Mouse (Mus musculus) embryonic facial prominence, embryonic 14.5 days (tissue): Measurements from ENCODE around the gene Slc5a4b. TPM values are rescaled to one million over a fixed set of nuclear protein-coding genes. Genes with fewer than 3 reads are reported as not detected.

Experiments
- ATAC-seq: fragments of 200-750 bp; cut with Nextera tagmentation; 2 replicates; pipeline ENCODE4 v1.8.0; 2017; ENCODE audit warnings: low read depth, moderate number of reproducible peaks, moderate TSS enrichment
- DNase-seq: peaks from one replicate; pipeline ENCODE4 v3.0.0-alpha.2; 2015; ENCODE audit warnings: low spot score
- H3K27ac ChIP-seq: fragments of 300-500 bp; sonication (generic); replicated peaks from 2 replicates; pipeline ENCODE4 v1.5.1; 2014; ENCODE audit warnings: low read depth, mild to moderate bottlenecking, low read length, moderate library complexity
- H3K27me3 ChIP-seq: fragments of 300-500 bp; sonication (generic); replicated peaks from 2 replicates; pipeline ENCODE4 v1.6.1; 2014; ENCODE audit warnings: low read length; ENCODE audit not compliant: control insufficient read depth, insufficient read depth
- H3K36me3 ChIP-seq: fragments of 300-500 bp; sonication (generic); 2 replicates; pipeline ENCODE4 v1.6.1; 2014; ENCODE audit warnings: low read length, mixed read lengths; ENCODE audit not compliant: control insufficient read depth, insufficient read depth
- H3K4me1 ChIP-seq: fragments of 300-500 bp; sonication (generic); 2 replicates; pipeline ENCODE4 v1.6.1; 2014; ENCODE audit warnings: antibody characterized with exemption, low read length; ENCODE audit not compliant: control insufficient read depth, insufficient read depth
- H3K4me2 ChIP-seq: fragments of 300-500 bp; sonication (generic); 2 replicates; pipeline ENCODE4 v1.6.1; 2014; ENCODE audit warnings: low read depth, mild to moderate bottlenecking, low read length, moderate library complexity, mixed read lengths
- H3K4me3 ChIP-seq: fragments of 300-500 bp; sonication (generic); 2 replicates; pipeline ENCODE4 v1.5.1; 2014; ENCODE audit warnings: low read depth, mild to moderate bottlenecking, low read length
- H3K9ac ChIP-seq: fragments of 300-500 bp; sonication (generic); 2 replicates; pipeline ENCODE4 v1.6.1; 2014; ENCODE audit warnings: low read depth, mild to moderate bottlenecking, low read length, moderate library complexity, mixed read lengths
- H3K9me3 ChIP-seq: fragments of 300-500 bp; sonication (generic); 2 replicates; pipeline ENCODE4 v1.6.1; 2016; ENCODE audit warnings: low read length; ENCODE audit not compliant: control insufficient read depth
- WGBS: fragments of 180-500 bp; shearing (Covaris S2); extraction: QIAGEN DNeasy Blood & Tissue Kit; methylation state at CpG from one replicate; pipeline ENCODE4 v1.1.7; 2014; 5-methylcytosine and 5-hydroxymethylcytosine counted together
- polyA plus RNA-seq: library from polyadenylated mRNA; unstranded; fragments of >200 nt; fragmentation: Nextera tagmentation; extraction: Ambion mirVana; gene quantifications from 2 replicates; pipeline ENCODE4 v1.2.1, GENCODE M21; 2014

The Slc5a4b gene
- polyA plus RNA-seq: not detected in 2 replicates

DNA sequence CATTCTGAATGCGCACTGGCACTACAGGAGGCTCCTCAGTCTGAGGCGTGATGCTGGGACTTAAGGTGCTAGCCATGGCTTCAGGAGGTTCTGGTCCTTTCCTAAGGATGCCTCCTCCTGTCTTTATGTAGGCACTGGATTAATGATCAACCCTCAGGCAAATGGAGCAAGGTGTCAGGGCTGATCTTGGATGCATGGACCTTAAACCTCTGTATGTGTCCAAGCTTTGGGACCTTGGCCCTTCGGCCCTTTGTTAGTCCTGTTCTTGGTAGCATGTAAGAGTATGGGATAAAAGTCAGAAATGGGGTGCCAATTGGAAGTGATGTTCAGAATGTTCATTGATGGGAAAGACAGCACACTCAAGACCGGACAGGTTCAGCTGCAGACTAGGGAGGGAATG is at the start of gene Slc5a4b:
Gene Slc5a4b (minus strand): TSS at position 101 of the 400 bp plus-strand sequence.
- no peak for DNase-seq
- H3K4me3 ChIP-seq: no peak within 1 kb of the TSS
- no peaks in the 10 kb centered on the region for H3K4me1 ChIP-seq
- H3K27me3 ChIP-seq: no peaks in the 10 kb centered on the region
- H3K9me3 ChIP-seq: no peaks in the 10 kb centered on the region
- H3K36me3 ChIP-seq: no peaks in the 10 kb centered on the region
- no peak within 1 kb of the TSS for H3K27ac ChIP-seq
- ATAC-seq: no peak
- no peak within 1 kb of the TSS for H3K9ac ChIP-seq
- no peak within 1 kb of the TSS for H3K4me2 ChIP-seq
- 88% methylated on average over 4 of the region's 4 CpGs for WGBS

DNA sequence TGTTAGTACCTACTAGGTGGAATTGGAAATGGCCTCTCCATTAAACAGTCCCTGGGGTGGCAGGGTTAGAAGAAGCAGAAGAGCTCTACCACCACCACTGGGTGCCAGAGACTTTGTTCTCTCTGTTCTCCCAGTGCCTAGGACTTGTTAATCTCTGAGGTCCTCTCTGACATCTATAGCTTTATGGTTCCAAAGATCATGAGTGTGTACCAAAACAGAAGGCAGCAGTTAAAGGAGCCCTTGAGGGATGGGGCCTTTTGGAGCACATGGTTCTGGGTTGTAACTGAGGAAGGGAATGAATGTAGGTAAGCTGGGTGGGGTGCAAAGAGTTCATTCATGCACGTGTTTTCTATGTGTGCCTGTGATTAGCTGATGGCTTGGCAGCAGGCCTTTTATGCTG is 47.2 kb upstream of the Slc5a4b start:
- DNase-seq (no peak), ATAC-seq (no peak)
- H3K4me3 ChIP-seq: no peak overlapping the region
- no peak overlapping the region for H3K4me2 ChIP-seq
- no peaks in the 10 kb centered on the region for H3K36me3 ChIP-seq
- H3K27ac ChIP-seq: no peak overlapping the region
- no peaks in the 10 kb centered on the region for H3K27me3 ChIP-seq
- no peak overlapping the region for H3K9ac ChIP-seq
- H3K4me1 ChIP-seq: no peaks in the 10 kb centered on the region
- WGBS: 64% methylated on average over 1 of the region's 1 CpGs
- no peaks in the 10 kb centered on the region for H3K9me3 ChIP-seq

DNA sequence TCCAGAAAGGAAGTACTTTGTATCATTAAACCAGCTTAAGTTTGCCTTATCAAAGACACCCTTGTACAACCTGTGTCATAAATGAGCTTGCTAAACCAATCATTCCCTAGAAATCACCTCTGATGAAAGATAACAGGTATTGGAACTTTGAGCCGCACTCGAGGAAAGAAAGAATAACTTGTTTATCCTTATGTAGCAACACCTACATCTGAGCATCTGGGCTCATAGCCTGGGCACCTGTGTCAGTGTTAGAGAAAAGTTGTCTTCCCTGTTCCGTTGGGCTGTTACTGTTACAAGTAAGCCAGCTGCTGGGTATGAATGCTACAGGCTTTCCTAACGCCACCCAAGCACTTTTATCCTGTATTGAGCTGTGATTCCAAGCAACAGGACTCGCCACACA is 46.8 kb upstream of the Slc5a4b start:
- no peak overlapping the region for H3K4me3 ChIP-seq
- H3K36me3 ChIP-seq: no peaks in the 10 kb centered on the region
- no peaks in the 10 kb centered on the region for H3K4me1 ChIP-seq
- no peaks in the 10 kb centered on the region for H3K27me3 ChIP-seq
- H3K9me3 ChIP-seq: no peaks in the 10 kb centered on the region
- 75% methylated on average over 5 of the region's 5 CpGs for WGBS
- H3K4me2 ChIP-seq: no peak overlapping the region
- ATAC-seq (no peak), DNase-seq (no peak)
- no peak overlapping the region for H3K9ac ChIP-seq
- no peak overlapping the region for H3K27ac ChIP-seq

DNA sequence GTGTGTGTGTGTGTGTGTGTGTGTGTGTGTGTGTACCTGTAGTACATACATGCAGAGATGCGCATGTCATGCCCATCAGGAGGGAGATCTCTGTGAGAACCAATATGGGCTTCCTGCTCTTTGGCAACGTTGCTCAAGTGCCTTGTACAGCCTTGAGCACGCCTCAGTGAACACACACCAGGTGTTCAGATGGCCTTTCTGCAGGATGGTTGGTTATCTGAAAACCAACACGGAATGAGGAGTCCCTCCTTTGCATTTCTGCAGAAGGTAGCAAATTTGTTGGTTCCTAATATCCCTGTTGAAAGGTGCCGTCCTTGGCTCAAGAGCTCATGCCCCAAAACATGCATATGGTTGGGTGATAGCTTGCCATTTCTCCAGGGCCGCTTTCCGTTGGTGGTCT is 45.1 kb upstream of the Slc5a4b start:
- H3K36me3 ChIP-seq: no peaks in the 10 kb centered on the region
- H3K27me3 ChIP-seq: no peaks in the 10 kb centered on the region
- no peak overlapping the region for H3K4me3 ChIP-seq
- no peak for ATAC-seq
- no peaks in the 10 kb centered on the region for H3K9me3 ChIP-seq
- 85% methylated on average over 7 of the region's 7 CpGs for whole genome bisulfite sequencing
- no peak for DNase-seq
- H3K4me2 ChIP-seq: no peak overlapping the region
- H3K27ac ChIP-seq: no peak overlapping the region
- H3K9ac ChIP-seq: no peak overlapping the region
- H3K4me1 ChIP-seq: no peaks in the 10 kb centered on the region

DNA sequence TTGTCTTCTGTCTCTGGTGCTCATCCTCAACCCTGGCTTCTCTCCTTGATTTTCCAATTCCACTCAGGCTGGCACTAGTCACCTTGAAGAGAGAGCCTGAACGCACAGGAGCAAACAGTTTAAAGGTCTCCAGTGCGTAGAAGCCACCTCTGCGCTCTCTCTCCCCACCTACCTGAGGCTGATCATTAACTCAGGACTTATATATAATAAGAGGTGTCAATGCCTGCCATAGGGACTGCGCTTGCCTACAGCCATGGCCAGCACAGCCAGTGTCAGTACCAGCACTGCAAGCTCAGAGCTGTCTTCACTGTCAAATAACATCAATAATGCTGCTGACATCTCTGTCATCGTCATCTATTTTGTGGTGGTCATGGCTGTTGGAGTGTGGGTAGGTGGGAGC is 36.5 kb upstream of the Slc5a4b start, which contains the start of gene Slc5a4a:
Gene Slc5a4a (plus strand): TSS at position 174 of the 400 bp plus-strand sequence.
- H3K4me2 ChIP-seq: no peak within 1 kb of the TSS
- no peak within 1 kb of the TSS for H3K27ac ChIP-seq
- 93% methylated on average over 5 of the region's 5 CpGs for WGBS
- H3K36me3 ChIP-seq: no peaks in the 10 kb centered on the region
- H3K27me3 ChIP-seq: no peaks in the 10 kb centered on the region
- H3K9me3 ChIP-seq: no peaks in the 10 kb centered on the region
- H3K4me3 ChIP-seq: no peak within 1 kb of the TSS
- H3K9ac ChIP-seq: no peak within 1 kb of the TSS
- no peaks in the 10 kb centered on the region for H3K4me1 ChIP-seq
- DNase-seq (no peak), ATAC-seq (no peak)

DNA sequence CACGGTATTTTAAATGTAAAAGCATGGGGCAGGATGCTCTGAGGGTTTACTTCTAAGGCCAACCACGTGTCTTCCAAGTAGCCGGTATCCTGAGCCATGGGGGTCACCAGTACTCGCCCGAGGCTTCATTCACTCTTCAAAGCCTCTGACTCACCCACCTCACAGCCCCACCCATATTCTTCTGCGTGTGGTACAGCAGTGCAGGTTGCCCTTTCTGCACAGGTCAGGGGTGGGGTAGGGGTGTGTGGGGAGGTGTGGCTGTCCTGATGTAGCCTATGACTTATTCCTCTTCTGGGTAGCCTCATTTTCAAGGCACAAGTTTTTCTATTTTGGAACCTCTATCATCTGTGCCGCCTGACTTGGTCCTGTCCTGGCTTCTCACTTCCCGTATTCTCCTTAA is 36.1 kb upstream of the Slc5a4b start:
- Histone ChIP-seq H3K4me2 (no peak overlapping the region), H3K4me3 (no peak overlapping the region), H3K4me1 (no peaks in the 10 kb centered on the region), H3K9ac (no peak overlapping the region), H3K27me3 (no peaks in the 10 kb centered on the region), H3K9me3 (no peaks in the 10 kb centered on the region), H3K27ac (no peak overlapping the region), H3K36me3 (no peaks in the 10 kb centered on the region)
- DNase-seq (no peak), ATAC-seq (no peak)
- 69% methylated on average over 8 of the region's 8 CpGs for WGBS

DNA sequence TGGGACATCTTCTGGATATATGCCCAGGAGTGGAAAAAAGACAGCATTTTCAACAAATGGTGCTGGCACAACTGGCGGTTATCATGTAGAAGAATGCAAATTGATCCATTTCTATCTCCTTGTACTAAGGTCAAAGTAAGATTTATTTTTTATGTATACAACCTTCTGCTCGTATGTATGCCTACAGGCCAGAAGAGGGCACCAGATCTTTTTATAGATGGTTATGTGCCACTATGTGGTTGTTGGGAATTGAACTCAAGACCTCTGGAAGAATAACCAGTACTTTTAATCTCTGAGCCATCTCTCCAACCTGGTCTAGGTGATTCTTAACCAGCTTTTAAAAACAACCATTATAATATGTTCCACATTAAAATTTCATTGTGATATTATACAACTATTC is 25.6 kb upstream of the Slc5a4b start:
- no peaks in the 10 kb centered on the region for H3K9me3 ChIP-seq
- no peak for ATAC-seq
- H3K4me2 ChIP-seq: no peak overlapping the region
- no peak overlapping the region for H3K4me3 ChIP-seq
- H3K4me1 ChIP-seq: no peaks in the 10 kb centered on the region
- DNase-seq: no peak
- no peaks in the 10 kb centered on the region for H3K27me3 ChIP-seq
- H3K36me3 ChIP-seq: no peaks in the 10 kb centered on the region
- 85% methylated on average over 2 of the region's 2 CpGs for WGBS
- H3K9ac ChIP-seq: no peak overlapping the region
- H3K27ac ChIP-seq: no peak overlapping the region

DNA sequence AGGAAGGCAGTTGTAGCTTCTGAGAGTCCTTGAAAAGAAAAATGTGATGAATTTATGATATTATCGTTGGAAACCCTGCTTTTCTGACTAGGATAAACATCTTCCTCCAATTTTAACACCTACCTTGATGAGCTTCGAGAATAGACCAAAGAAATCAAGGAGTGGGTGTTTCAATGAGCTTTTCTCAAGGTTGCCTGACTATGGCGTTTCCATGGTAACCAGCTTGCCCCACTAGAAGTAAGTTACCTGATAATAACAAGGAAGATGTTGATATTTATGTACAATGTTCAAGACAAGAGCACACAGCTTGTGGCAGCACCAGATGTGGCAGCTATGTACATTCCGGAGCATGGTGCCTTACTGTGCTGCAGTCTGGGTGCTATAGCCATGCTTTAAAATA is 21.7 kb upstream of the Slc5a4b start:
- Histone ChIP-seq H3K27ac (no peak overlapping the region), H3K4me3 (no peak overlapping the region), H3K27me3 (no peaks in the 10 kb centered on the region), H3K4me2 (no peak overlapping the region), H3K9me3 (no peaks in the 10 kb centered on the region), H3K9ac (no peak overlapping the region), H3K4me1 (no peaks in the 10 kb centered on the region), H3K36me3 (no peaks in the 10 kb centered on the region)
- DNase-seq: no peak
- ATAC-seq: no peak
- 72% methylated on average over 4 of the region's 4 CpGs for WGBS

DNA sequence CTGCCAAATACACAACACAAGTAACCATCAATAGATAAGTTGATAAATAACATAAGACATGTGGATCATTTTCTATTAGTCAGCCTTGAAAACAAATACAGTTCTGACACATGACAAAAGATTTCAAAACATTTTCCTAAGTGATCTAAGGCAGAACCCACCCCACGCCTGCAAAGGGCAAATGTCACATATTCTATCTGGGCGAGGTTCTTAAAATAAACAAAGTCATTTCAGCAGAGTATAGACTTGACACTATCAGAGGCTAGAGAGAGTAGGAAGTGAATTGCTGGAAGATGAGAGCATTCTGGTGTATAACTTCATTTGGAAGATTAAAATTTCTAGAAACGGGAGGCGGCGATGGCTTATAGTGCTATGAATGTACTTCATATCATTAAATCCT is 10.7 kb upstream of the Slc5a4b start:
- no peak overlapping the region for H3K4me3 ChIP-seq
- WGBS: 71% methylated on average over 5 of the region's 5 CpGs
- H3K9ac ChIP-seq: no peak overlapping the region
- H3K27ac ChIP-seq: no peak overlapping the region
- H3K4me2 ChIP-seq: no peak overlapping the region
- no peaks in the 10 kb centered on the region for H3K9me3 ChIP-seq
- no peak for ATAC-seq
- H3K36me3 ChIP-seq: no peaks in the 10 kb centered on the region
- H3K27me3 ChIP-seq: no peaks in the 10 kb centered on the region
- DNase-seq: no peak
- no peaks in the 10 kb centered on the region for H3K4me1 ChIP-seq
